Mouse (Mus musculus): Measurements from ENCODE around the gene Slc4a2. TPM values are rescaled to one million over a fixed set of nuclear protein-coding genes. Genes with fewer than 3 reads are reported as not detected.
A peak's percentile ranks its signal among the peaks of the same experiment; 100 is the strongest.

Slc4a2 gene
- polyA plus RNA-seq, 1 experiment, result 90.6 TPM

GRCm38 (mm10) chr5:24475476-24476241 lies 52.0 kb downstream of the Slc4a2 start:
- no peak overlapping the region for H3K4me3 ChIP-seq (ENCODE audit: low read depth, low read length)
- H3K36me3 ChIP-seq (ENCODE audit: control insufficient read depth, insufficient read depth, low read length), result peaks cover 29% of the 10 kb centered on the region
- H3K27ac ChIP-seq (ENCODE audit: insufficient read depth, low read depth, low read length), result no peak overlapping the region
- WGBS, result 44% methylated on average over 6 of the region's 6 CpGs
- no peaks in the 10 kb centered on the region for H3K27me3 ChIP-seq (ENCODE audit: control insufficient read depth, insufficient read depth, low read length)
- no peak for TF ChIP-seq POLR2A (IDR thresholded peaks at IDR 0.05; ENCODE audit: low read depth, low read length)
- no peak for TF ChIP-seq CTCF (IDR thresholded peaks at IDR 0.05; ENCODE audit: extremely low read depth, insufficient read length, insufficient replicate concordance, low read depth, low read length)
- peaks cover 22% of the 10 kb centered on the region for H3K4me1 ChIP-seq (ENCODE audit: control insufficient read depth, insufficient read depth, insufficient read length, low read length)

DNA sequence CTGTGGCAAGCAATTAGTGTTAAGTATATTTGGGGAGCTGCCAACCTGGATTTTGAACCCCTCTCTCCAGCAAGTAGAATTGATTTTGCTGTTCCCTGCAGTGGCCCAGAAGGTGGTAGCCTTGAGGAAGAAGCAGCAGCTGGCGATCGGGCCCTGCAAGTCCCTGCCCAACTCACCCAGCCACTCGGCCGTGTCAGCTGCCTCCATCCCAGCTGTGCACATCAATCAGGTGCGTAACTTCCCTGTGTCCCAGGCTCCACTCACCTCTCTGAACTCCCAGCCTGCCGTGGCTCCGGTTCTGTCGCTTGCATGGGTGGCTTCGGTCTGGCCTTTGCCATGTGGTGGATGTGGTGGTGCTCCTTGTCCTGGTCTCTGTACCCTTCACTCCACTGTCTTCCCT lies 54.3 kb downstream of the Slc4a2 start:
- Histone ChIP-seq H3K4me3 (ENCODE audit: low read depth, low read length) (no peak overlapping the region), H3K36me3 (ENCODE audit: control insufficient read depth, insufficient read depth, low read length) (peaks cover 32% of the 10 kb centered on the region), H3K4me1 (ENCODE audit: control insufficient read depth, insufficient read depth, insufficient read length, low read length) (peaks cover 23% of the 10 kb centered on the region), H3K27me3 (ENCODE audit: control insufficient read depth, insufficient read depth, low read length) (no peaks in the 10 kb centered on the region), H3K27ac (ENCODE audit: insufficient read depth, low read depth, low read length) (no peak overlapping the region)
- WGBS, result 90% methylated on average over 9 of the region's 9 CpGs
- TF ChIP-seq CTCF (IDR thresholded peaks at IDR 0.05; ENCODE audit: extremely low read depth, insufficient read length, insufficient replicate concordance, low read depth, low read length) (no peak), POLR2A (IDR thresholded peaks at IDR 0.05; ENCODE audit: low read depth, low read length) (no peak)

DNA sequence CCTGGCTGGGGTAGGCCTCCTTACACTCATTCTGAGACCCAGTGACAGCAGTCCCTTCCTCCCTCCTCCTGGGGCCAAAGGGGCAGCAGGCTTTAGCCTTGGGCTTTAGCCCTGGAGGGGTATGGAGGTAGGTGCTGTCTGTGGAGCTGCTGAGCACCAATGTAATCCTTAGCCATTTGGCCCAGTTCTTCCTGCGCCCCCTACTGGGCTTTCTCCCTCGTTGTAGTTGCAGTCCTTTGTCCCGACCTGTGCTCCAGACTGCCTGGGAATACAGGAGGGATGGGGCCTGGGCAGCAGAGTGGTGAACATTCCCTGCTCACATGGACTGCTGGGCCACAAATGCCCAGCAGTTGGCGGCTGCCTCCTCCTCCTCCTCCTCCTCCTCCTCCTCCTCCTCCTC lies 58.0 kb downstream of the Slc4a2 start:
- H3K4me1 ChIP-seq (ENCODE audit: control insufficient read depth, insufficient read depth, insufficient read length, low read length), result peaks cover 4% of the 10 kb centered on the region
- TF ChIP-seq CTCF (IDR thresholded peaks at IDR 0.05; ENCODE audit: extremely low read depth, insufficient read length, insufficient replicate concordance, low read depth, low read length) (peak; percentile 73; the same call in 1 of the 2 replicates), POLR2A (IDR thresholded peaks at IDR 0.05; ENCODE audit: low read depth, low read length) (no peak)
- H3K27me3 ChIP-seq (ENCODE audit: control insufficient read depth, insufficient read depth, low read length), result no peaks in the 10 kb centered on the region
- no peak overlapping the region for H3K27ac ChIP-seq (ENCODE audit: insufficient read depth, low read depth, low read length)
- 4% methylated on average over 4 of the region's 4 CpGs for WGBS
- peaks cover 35% of the 10 kb centered on the region for H3K36me3 ChIP-seq (ENCODE audit: control insufficient read depth, insufficient read depth, low read length)
- no peak overlapping the region for H3K4me3 ChIP-seq (ENCODE audit: low read depth, low read length)

DNA sequence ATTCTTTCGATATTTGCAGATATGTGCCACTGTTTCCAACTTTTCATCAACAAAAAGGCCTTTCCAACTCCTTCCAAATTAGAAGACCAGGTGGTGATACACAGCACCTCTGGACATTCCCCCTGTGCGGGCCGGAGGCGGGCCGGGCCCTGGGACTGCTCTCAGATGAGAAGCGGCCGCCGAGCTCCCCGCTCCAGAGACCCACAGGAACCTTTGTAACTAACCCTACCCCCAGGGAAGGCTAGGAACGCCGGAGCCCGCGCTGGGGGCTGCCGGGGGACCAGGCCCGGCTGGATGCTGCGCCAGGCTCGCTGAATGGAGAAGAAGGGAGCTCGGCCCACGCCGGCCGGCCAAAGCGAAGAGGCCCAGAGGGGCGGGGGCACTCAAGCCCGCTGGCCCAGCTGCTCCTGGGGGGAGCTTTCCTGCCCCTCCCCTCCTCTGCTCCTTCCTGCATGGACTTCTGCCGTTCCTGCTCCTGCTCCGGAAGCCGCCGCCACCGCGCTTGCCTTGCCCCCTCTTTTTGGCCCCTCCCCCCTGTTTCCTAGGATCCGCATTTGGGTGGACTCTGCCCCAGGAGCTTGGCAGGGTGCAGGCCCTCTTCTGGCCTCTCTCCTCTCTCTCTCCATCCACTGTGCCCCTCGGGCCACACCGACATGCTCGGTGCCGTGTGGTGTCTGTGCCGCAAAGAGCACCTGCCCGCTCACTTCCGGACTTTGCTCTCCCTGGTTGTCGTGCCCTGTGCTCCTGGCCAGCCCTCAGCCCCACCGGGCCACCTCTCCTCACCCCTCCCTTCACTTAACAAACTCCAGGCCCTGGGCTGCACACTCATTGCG lies 58.8 kb downstream of the Slc4a2 start:
- Histone ChIP-seq H3K27me3 (ENCODE audit: control insufficient read depth, insufficient read depth, low read length) (no peaks in the 10 kb centered on the region), H3K27ac (ENCODE audit: insufficient read depth, low read depth, low read length) (peak overlapping the region; percentile 81), H3K4me1 (ENCODE audit: control insufficient read depth, insufficient read depth, insufficient read length, low read length) (peaks cover 4% of the 10 kb centered on the region), H3K4me3 (ENCODE audit: low read depth, low read length) (peak overlapping the region; percentile 57), H3K36me3 (ENCODE audit: control insufficient read depth, insufficient read depth, low read length) (peaks cover 33% of the 10 kb centered on the region)
- no peak for TF ChIP-seq POLR2A (IDR thresholded peaks at IDR 0.05; ENCODE audit: low read depth, low read length)
- no peak for TF ChIP-seq CTCF (IDR thresholded peaks at IDR 0.05; ENCODE audit: extremely low read depth, insufficient read length, insufficient replicate concordance, low read depth, low read length)
- 30% methylated on average over 41 of the region's 41 CpGs for WGBS

GRCm38 (mm10) chr5:24483326-24483725 lies 59.7 kb downstream of the Slc4a2 start:
- H3K36me3 ChIP-seq (ENCODE audit: control insufficient read depth, insufficient read depth, low read length), result peaks cover 33% of the 10 kb centered on the region

GRCm38 (mm10) chr5:24484963-24485362 lies 61.3 kb downstream of the Slc4a2 start:
- TF ChIP-seq CTCF (IDR thresholded peaks at IDR 0.05; ENCODE audit: extremely low read depth, insufficient read length, insufficient replicate concordance, low read depth, low read length) (no peak), POLR2A (IDR thresholded peaks at IDR 0.05; ENCODE audit: low read depth, low read length) (no peak)
- Histone ChIP-seq H3K27me3 (ENCODE audit: control insufficient read depth, insufficient read depth, low read length) (no peaks in the 10 kb centered on the region), H3K4me3 (ENCODE audit: low read depth, low read length) (no peak overlapping the region), H3K4me1 (ENCODE audit: control insufficient read depth, insufficient read depth, insufficient read length, low read length) (peaks cover 4% of the 10 kb centered on the region), H3K27ac (ENCODE audit: insufficient read depth, low read depth, low read length) (no peak overlapping the region), H3K36me3 (ENCODE audit: control insufficient read depth, insufficient read depth, low read length) (peaks cover 34% of the 10 kb centered on the region)
- WGBS, result 65% methylated on average over 22 of the region's 22 CpGs

More at GRCm38 (mm10) chr5:24483326-24483725, 59.7 kb downstream of the Slc4a2 start:
- TF ChIP-seq CTCF (IDR thresholded peaks at IDR 0.05; ENCODE audit: extremely low read depth, insufficient read length, insufficient replicate concordance, low read depth, low read length), result peak; percentile 89
- no peak; the same call in 1 of the 2 replicates for TF ChIP-seq POLR2A (IDR thresholded peaks at IDR 0.05; ENCODE audit: low read depth, low read length)
- Histone ChIP-seq H3K27me3 (ENCODE audit: control insufficient read depth, insufficient read depth, low read length) (no peaks in the 10 kb centered on the region), H3K4me3 (ENCODE audit: low read depth, low read length) (peak overlapping the region; percentile 57), H3K27ac (ENCODE audit: insufficient read depth, low read depth, low read length) (peak overlapping the region; percentile 81), H3K4me1 (ENCODE audit: control insufficient read depth, insufficient read depth, insufficient read length, low read length) (peaks cover 4% of the 10 kb centered on the region)
- 13% methylated on average over 11 of the region's 11 CpGs for WGBS

DNA sequence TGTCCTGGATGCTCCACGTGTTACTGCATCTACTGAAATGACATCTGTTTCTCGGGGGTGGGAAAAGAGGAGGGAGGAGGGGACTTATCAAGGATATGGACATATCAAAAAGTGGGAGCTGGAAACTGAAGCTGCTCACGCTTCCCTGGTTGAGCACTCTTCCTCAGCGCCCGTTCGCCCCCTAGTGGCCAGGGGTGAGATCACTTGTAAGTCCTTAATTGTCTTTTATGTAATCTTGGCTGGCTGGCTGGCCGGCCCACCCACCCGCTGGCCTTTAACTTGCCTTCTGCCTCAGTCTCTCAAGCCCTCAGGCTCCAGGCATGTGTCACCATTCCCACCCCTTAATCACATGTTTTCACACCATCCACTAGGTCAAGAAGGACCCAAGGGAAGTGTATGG lies 62.5 kb downstream of the Slc4a2 start:
- 4% methylated on average over 8 of the region's 8 CpGs for WGBS
- H3K4me1 ChIP-seq (ENCODE audit: control insufficient read depth, insufficient read depth, insufficient read length, low read length), result peaks cover 4% of the 10 kb centered on the region
- peaks cover 28% of the 10 kb centered on the region for H3K36me3 ChIP-seq (ENCODE audit: control insufficient read depth, insufficient read depth, low read length)
- no peak overlapping the region for H3K27ac ChIP-seq (ENCODE audit: insufficient read depth, low read depth, low read length)
- H3K27me3 ChIP-seq (ENCODE audit: control insufficient read depth, insufficient read depth, low read length), result no peaks in the 10 kb centered on the region
- H3K4me3 ChIP-seq (ENCODE audit: low read depth, low read length), result no peak overlapping the region
- TF ChIP-seq POLR2A (IDR thresholded peaks at IDR 0.05; ENCODE audit: low read depth, low read length), result no peak
- peak; percentile 93 for TF ChIP-seq CTCF (IDR thresholded peaks at IDR 0.05; ENCODE audit: extremely low read depth, insufficient read length, insufficient replicate concordance, low read depth, low read length)
